Mouse (Mus musculus): ENCODE results near the gene Txndc9. TPM values are rescaled to one million over a fixed set of nuclear protein-coding genes. Genes with fewer than 3 reads are reported as not detected.

Txndc9 gene
- 137 and 140 TPM in 2 replicates for polyA plus RNA-seq (2015; fragmentation: Nextera tagmentation; extraction: Ambion mirVana)

GRCm38 (mm10) chr1:37997867-37998266, at the start of gene Txndc9, which contains the start of gene Eif5b:
Txndc9 (minus strand) TSS chr1:37997893.
Eif5b (plus strand) TSS chr1:37998010.
- Histone ChIP-seq H3K9ac (peak within 1 kb of the TSS; percentile 90), H3K9me3 (no peaks in the 10 kb centered on the region), H3K27ac (peak within 1 kb of the TSS; percentile 96), H3K27me3 (no peaks in the 10 kb centered on the region), H3K36me3 (peaks cover 25% of the 10 kb centered on the region), H3K4me3 (peak within 1 kb of the TSS; percentile 89), H3K4me2 (peak within 1 kb of the TSS; percentile 86), H3K4me1 (peaks cover 14% of the 10 kb centered on the region)
- WGBS: under 1% methylated on average over 50 of the region's 50 CpGs
- ATAC-seq (ENCODE audit: insufficient number of reproducible peaks, low FRiP score, low TSS enrichment, low read depth): peak; percentile 90

DNA sequence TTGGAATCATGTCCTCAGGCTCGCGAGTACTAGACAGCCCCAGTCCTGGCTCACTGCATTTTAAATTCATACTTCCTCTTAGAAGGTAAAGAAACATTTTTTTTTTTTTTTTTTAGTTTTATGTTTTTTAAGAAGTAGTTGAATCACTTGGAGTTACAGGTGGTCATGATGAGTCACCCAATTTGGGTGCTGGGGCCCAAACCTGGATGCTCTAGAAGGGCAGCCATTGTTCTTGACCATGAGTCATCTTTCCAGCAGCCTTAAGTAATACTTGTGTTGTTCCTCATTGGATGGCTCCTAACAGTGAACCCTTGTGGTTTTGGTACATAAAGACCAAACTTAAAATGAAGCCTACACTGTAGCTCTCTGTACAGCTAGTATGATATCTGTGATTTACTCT, 41.2 kb upstream of the Txndc9 start:
- Histone ChIP-seq H3K4me1 (no peaks in the 10 kb centered on the region), H3K4me2 (no peak overlapping the region), H3K27ac (no peak overlapping the region), H3K9me3 (no peaks in the 10 kb centered on the region), H3K4me3 (no peak overlapping the region), H3K27me3 (no peaks in the 10 kb centered on the region), H3K9ac (no peak overlapping the region), H3K36me3 (peaks cover 75% of the 10 kb centered on the region)
- 96% methylated on average over 2 of the region's 2 CpGs for WGBS
- ATAC-seq (ENCODE audit: insufficient number of reproducible peaks, low FRiP score, low TSS enrichment, low read depth): no peak

DNA sequence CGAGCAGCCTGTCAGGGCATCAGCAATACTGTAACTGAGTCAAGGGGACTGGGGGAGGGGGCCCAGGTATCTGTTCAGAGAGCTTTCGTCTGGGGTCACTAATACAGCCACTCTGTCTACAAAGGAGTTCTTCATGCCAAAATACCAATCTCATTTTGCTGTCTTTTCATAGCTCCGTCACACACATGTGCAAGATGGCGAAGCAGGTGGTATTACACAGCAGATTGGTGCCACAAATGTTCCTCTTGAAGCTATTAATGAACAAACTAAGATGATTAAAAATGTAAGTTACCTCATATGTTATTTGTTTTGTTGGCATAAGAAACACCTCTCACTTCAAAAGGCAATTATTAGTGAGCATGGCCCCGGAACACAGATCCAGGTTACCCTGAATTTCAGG, 39.7 kb upstream of the Txndc9 start:
- Histone ChIP-seq H3K4me3 (no peak overlapping the region), H3K4me2 (no peak overlapping the region), H3K27ac (no peak overlapping the region), H3K4me1 (no peaks in the 10 kb centered on the region), H3K9ac (no peak overlapping the region), H3K9me3 (no peaks in the 10 kb centered on the region), H3K36me3 (peaks cover 78% of the 10 kb centered on the region), H3K27me3 (no peaks in the 10 kb centered on the region)
- WGBS: 86% methylated on average over 5 of the region's 5 CpGs
- ATAC-seq (ENCODE audit: insufficient number of reproducible peaks, low FRiP score, low TSS enrichment, low read depth): no peak

DNA sequence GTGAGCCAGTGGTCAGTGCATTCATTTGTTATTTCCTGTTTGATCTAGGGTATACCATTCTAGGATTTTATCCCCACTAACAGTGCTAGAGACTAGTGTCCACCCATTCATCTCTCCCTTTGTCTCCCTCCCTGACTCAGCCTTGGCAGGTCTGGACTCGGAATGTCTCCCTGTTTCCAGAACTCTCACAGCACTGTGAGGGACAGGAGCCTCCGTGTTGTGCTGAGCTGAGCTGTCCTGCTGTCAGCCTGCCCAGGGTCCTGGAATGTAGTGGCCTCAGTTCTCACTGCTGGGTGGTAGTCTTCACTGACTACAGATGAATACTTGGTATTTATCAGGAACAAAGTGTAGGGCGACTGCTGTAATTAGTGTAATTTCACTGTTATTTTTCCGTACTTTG, 37.8 kb upstream of the Txndc9 start:
- Histone ChIP-seq H3K27ac (no peak overlapping the region), H3K4me2 (no peak overlapping the region), H3K4me3 (no peak overlapping the region), H3K27me3 (no peaks in the 10 kb centered on the region), H3K9me3 (no peaks in the 10 kb centered on the region), H3K9ac (no peak overlapping the region), H3K36me3 (peaks cover 71% of the 10 kb centered on the region), H3K4me1 (no peaks in the 10 kb centered on the region)
- WGBS: 93% methylated on average over 4 of the region's 4 CpGs
- ATAC-seq (ENCODE audit: insufficient number of reproducible peaks, low FRiP score, low TSS enrichment, low read depth): no peak

DNA sequence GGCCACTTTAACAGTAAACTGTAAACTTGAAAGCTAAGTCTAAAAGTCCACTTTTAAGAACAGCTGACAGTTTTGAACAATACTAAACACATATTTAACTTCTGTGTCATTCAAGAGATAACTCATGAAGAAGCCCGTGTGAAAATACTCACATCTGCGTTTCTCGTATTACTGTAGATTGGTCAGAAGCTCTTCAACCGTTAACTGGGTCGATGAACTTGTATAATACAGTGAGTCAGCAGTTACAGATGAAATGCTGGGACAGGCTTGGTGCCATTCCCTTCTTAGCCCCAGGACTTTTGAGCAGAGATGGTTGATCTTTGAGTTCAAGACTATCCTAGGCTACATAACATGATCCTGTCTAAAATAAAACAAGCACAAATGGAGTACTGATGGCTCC, 33.7 kb upstream of the Txndc9 start:
- Histone ChIP-seq H3K27me3 (no peaks in the 10 kb centered on the region), H3K36me3 (peaks cover 44% of the 10 kb centered on the region), H3K4me3 (no peak overlapping the region), H3K4me1 (no peaks in the 10 kb centered on the region), H3K4me2 (no peak overlapping the region), H3K9ac (no peak overlapping the region), H3K9me3 (no peaks in the 10 kb centered on the region), H3K27ac (no peak overlapping the region)
- WGBS: 83% methylated on average over 5 of the region's 5 CpGs
- ATAC-seq (ENCODE audit: insufficient number of reproducible peaks, low FRiP score, low TSS enrichment, low read depth): no peak

GRCm38 (mm10) chr1:38027301-38027700, 29.6 kb upstream of the Txndc9 start:
- peaks cover 41% of the 10 kb centered on the region for H3K36me3 ChIP-seq
- no peak for ATAC-seq (ENCODE audit: insufficient number of reproducible peaks, low FRiP score, low TSS enrichment, low read depth)
- WGBS: 91% methylated on average over 7 of the region's 7 CpGs

GRCm38 (mm10) chr1:38014551-38015203, 17.0 kb upstream of the Txndc9 start:
- Histone ChIP-seq H3K4me2 (no peak overlapping the region), H3K27me3 (no peaks in the 10 kb centered on the region), H3K4me3 (no peak overlapping the region), H3K36me3 (peaks cover 17% of the 10 kb centered on the region), H3K9ac (no peak overlapping the region), H3K9me3 (no peaks in the 10 kb centered on the region), H3K4me1 (no peaks in the 10 kb centered on the region), H3K27ac (no peak overlapping the region)
- WGBS: 89% methylated on average over 2 of the region's 2 CpGs
- ATAC-seq (ENCODE audit: insufficient number of reproducible peaks, low FRiP score, low TSS enrichment, low read depth): no peak

More at GRCm38 (mm10) chr1:38027301-38027700, 29.6 kb upstream of the Txndc9 start:
- Histone ChIP-seq H3K27ac (no peak overlapping the region), H3K4me3 (no peak overlapping the region), H3K27me3 (no peaks in the 10 kb centered on the region), H3K9ac (no peak overlapping the region), H3K4me2 (no peak overlapping the region), H3K9me3 (no peaks in the 10 kb centered on the region), H3K4me1 (no peaks in the 10 kb centered on the region)

GRCm38 (mm10) chr1:38012509-38012908, 14.8 kb upstream of the Txndc9 start:
- Histone ChIP-seq H3K4me2 (no peak overlapping the region), H3K4me3 (no peak overlapping the region), H3K4me1 (no peaks in the 10 kb centered on the region), H3K9ac (no peak overlapping the region), H3K27me3 (no peaks in the 10 kb centered on the region), H3K27ac (no peak overlapping the region), H3K9me3 (no peaks in the 10 kb centered on the region), H3K36me3 (no peaks in the 10 kb centered on the region)
- ATAC-seq (ENCODE audit: insufficient number of reproducible peaks, low FRiP score, low TSS enrichment, low read depth): no peak

DNA sequence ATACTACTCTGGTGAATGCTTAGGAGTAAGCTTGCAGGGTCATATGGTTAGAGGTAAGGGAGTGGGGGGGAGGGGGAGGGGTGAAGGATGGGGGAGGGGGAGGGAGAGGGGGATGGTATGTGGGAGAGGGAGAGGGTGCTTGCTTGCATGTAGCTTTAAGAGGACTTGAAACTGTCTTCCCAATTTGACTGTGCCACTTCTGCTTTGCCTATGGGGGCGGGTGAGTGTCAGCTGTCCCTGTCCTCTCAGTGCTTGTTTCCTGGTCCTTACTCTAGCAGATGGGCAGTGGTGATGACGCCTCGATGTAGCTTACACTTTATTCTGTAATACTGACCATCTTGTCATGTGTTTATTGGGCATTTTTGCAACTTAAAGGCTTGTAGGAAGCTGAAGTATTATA, 14.4 kb upstream of the Txndc9 start:
- no peak for ATAC-seq (ENCODE audit: insufficient number of reproducible peaks, low FRiP score, low TSS enrichment, low read depth)
- Histone ChIP-seq H3K36me3 (no peaks in the 10 kb centered on the region), H3K27ac (no peak overlapping the region), H3K4me2 (no peak overlapping the region), H3K9ac (no peak overlapping the region), H3K4me1 (no peaks in the 10 kb centered on the region), H3K27me3 (no peaks in the 10 kb centered on the region), H3K4me3 (no peak overlapping the region), H3K9me3 (no peaks in the 10 kb centered on the region)
- 90% methylated on average over 3 of the region's 3 CpGs for WGBS

GRCm38 (mm10) chr1:38011647-38012046, 14.0 kb upstream of the Txndc9 start:
- 78% methylated on average over 6 of the region's 6 CpGs for WGBS
- Histone ChIP-seq H3K36me3 (no peaks in the 10 kb centered on the region), H3K27me3 (no peaks in the 10 kb centered on the region), H3K4me2 (no peak overlapping the region), H3K9ac (no peak overlapping the region), H3K4me1 (no peaks in the 10 kb centered on the region), H3K9me3 (no peaks in the 10 kb centered on the region), H3K27ac (no peak overlapping the region), H3K4me3 (no peak overlapping the region)
- no peak for ATAC-seq (ENCODE audit: insufficient number of reproducible peaks, low FRiP score, low TSS enrichment, low read depth)

- no peak overlapping the region for H3K4me3 ChIP-seq
- H3K4me1 ChIP-seq: no peaks in the 10 kb centered on the region
- 66% methylated on average over 3 of the region's 3 CpGs for WGBS
- no peaks in the 10 kb centered on the region for H3K36me3 ChIP-seq
- no peaks in the 10 kb centered on the region for H3K27me3 ChIP-seq
- H3K27ac ChIP-seq: no peak overlapping the region
- ATAC-seq (ENCODE audit: insufficient number of reproducible peaks, low FRiP score, low TSS enrichment, low read depth): no peak
- no peak overlapping the region for H3K4me2 ChIP-seq
- H3K9ac ChIP-seq: no peak overlapping the region
- H3K9me3 ChIP-seq: no peaks in the 10 kb centered on the region
These were observed 9.0 kb upstream of the Txndc9 start for GRCm38 (mm10) chr1:38006741-38007140.

DNA sequence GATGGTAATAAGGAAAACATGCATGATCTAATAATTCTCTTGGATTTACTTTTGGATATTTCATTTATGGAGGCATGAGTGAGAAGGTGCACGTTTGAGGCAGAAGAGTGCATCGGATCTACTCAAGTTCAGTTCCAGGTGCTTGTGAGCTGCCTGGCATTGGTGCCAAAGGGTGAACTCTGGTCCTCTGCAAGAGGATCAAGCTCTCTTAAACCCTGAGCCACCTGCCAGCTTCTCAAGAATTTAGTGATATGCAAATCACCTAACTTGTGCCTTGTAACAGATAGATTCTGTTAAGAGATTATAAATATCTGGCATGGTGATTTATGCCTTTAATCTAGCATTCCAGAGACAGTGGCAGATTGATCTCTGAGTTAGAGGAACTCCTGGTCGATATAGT, 5.4 kb upstream of the Txndc9 start:
- H3K9me3 ChIP-seq: no peaks in the 10 kb centered on the region
- peaks cover 8% of the 10 kb centered on the region for H3K4me1 ChIP-seq
- ATAC-seq (ENCODE audit: insufficient number of reproducible peaks, low FRiP score, low TSS enrichment, low read depth): no peak
- no peak overlapping the region for H3K27ac ChIP-seq
- H3K36me3 ChIP-seq: no peaks in the 10 kb centered on the region
- no peaks in the 10 kb centered on the region for H3K27me3 ChIP-seq
- no peak overlapping the region for H3K4me3 ChIP-seq
- WGBS: 89% methylated on average over 3 of the region's 3 CpGs
- no peak overlapping the region for H3K9ac ChIP-seq
- H3K4me2 ChIP-seq: no peak overlapping the region

- Histone ChIP-seq H3K4me2 (no peak overlapping the region), H3K36me3 (no peaks in the 10 kb centered on the region), H3K27ac (no peak overlapping the region), H3K27me3 (no peaks in the 10 kb centered on the region), H3K4me3 (no peak overlapping the region), H3K4me1 (peaks cover 8% of the 10 kb centered on the region), H3K9ac (no peak overlapping the region), H3K9me3 (no peaks in the 10 kb centered on the region)
- 93% methylated on average over 9 of the region's 9 CpGs for WGBS
- ATAC-seq (ENCODE audit: insufficient number of reproducible peaks, low FRiP score, low TSS enrichment, low read depth): no peak
These were observed 4.3 kb upstream of the Txndc9 start for GRCm38 (mm10) chr1:38001956-38002355.

Data from limb, embryonic 15.5 days (tissue).